Mouse (Mus musculus) lung, embryonic 14.5 days (tissue): ENCODE results near the gene Prkag3. TPM values are rescaled to one million over a fixed set of nuclear protein-coding genes. Genes with fewer than 3 reads are reported as not detected.

Source experiments
- ATAC-seq: fragments of 200-750 bp; cut with Nextera tagmentation; 2 replicates; pipeline ENCODE4 v1.8.0; 2017; ENCODE audit warnings: mild to moderate bottlenecking, moderate TSS enrichment, moderate library complexity; ENCODE audit not compliant: insufficient read depth
- DNase-seq: peaks from one replicate; pipeline ENCODE4 v3.0.0-alpha.2; 2015
- H3K27ac ChIP-seq: fragments of 300-500 bp; sonication (generic); 2 replicates; pipeline ENCODE4 v1.5.1; 2014; ENCODE audit warnings: low read depth, mild to moderate bottlenecking, moderate library complexity
- H3K27me3 ChIP-seq: fragments of 300-500 bp; sonication (generic); 2 replicates; pipeline ENCODE4 v1.6.1; 2014; ENCODE audit warnings: low read length, control low read depth; ENCODE audit not compliant: insufficient read depth
- H3K36me3 ChIP-seq: fragments of 300-500 bp; sonication (generic); 2 replicates; pipeline ENCODE4 v1.6.1; 2014; ENCODE audit warnings: control low read depth; ENCODE audit not compliant: insufficient read depth
- H3K4me1 ChIP-seq: fragments of 300-500 bp; sonication (generic); 2 replicates; pipeline ENCODE4 v1.6.1; 2014; ENCODE audit warnings: antibody characterized with exemption, control low read depth; ENCODE audit not compliant: insufficient read depth
- H3K4me2 ChIP-seq: fragments of 300-500 bp; sonication (generic); 2 replicates; pipeline ENCODE4 v1.6.1; 2014; ENCODE audit warnings: mild to moderate bottlenecking
- H3K4me3 ChIP-seq: fragments of 300-500 bp; sonication (generic); 2 replicates; pipeline ENCODE4 v1.5.1; 2014; ENCODE audit warnings: low read depth, low read length
- H3K9ac ChIP-seq: fragments of 300-500 bp; sonication (generic); 2 replicates; pipeline ENCODE4 v1.6.1; 2014
- H3K9me3 ChIP-seq: fragments of 300-500 bp; sonication (generic); 2 replicates; pipeline ENCODE4 v1.6.1; 2016; ENCODE audit warnings: low read depth, low read length, control low read depth
- CTCF ChIP-seq: IDR thresholded peaks from 2 replicates; pipeline ENCODE4 v1.5.1; 2016; ENCODE audit warnings: antibody characterized with exemption, low read depth
- WGBS: fragments of 180-500 bp; shearing (Covaris S2); extraction: QIAGEN DNeasy Blood & Tissue Kit; methylation state at CpG from one replicate; pipeline ENCODE4 v1.1.7; 2014; 5-methylcytosine and 5-hydroxymethylcytosine counted together
- polyA plus RNA-seq: library from polyadenylated mRNA; unstranded; fragments of >200 nt; fragmentation: Nextera tagmentation; extraction: Ambion mirVana; gene quantifications from 2 replicates; pipeline ENCODE4 v1.2.1, GENCODE M21; 2014

Prkag3 gene
- polyA plus RNA-seq, 1 experiment from 2014 or later: 0.29 TPM

DNA sequence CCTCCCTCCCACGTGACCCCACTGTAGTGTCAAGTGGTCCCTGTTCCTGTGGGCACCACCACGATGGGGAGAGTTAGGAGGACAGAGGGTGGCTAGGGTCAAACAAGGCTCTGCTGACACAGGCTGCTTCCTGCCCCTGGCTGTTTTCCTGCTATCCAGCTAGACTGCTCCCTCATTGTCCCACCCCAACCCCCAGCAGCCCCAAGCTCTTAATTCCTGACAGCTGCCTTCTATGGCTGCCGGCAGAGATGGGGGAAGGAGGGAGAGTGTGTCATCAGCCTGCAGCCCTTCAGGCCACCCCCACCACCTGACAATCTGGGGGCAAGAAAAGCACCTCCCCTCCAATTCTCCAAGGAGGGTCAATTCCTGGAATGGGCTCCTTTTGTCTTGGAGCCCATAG, 41.1 kb upstream of the Prkag3 start:
- 0 out of 2 replicates have a peak, but pooled peaks cover 2% of the 10 kb centered on the region for H3K4me1 ChIP-seq
- H3K4me2 ChIP-seq: no peak overlapping the region
- 5% methylated on average over 3 of the region's 3 CpGs for WGBS
- peaks cover 98% of the 10 kb centered on the region for H3K27me3 ChIP-seq
- TF ChIP-seq CTCF: no peak
- H3K4me3 ChIP-seq: no peak overlapping the region
- ATAC-seq (no peak), DNase-seq (no peak)
- H3K9ac ChIP-seq: no peak overlapping the region
- no peaks in the 10 kb centered on the region for H3K36me3 ChIP-seq
- no peak overlapping the region for H3K27ac ChIP-seq
- H3K9me3 ChIP-seq: no peaks in the 10 kb centered on the region; the same call in 1 of the 2 replicates

DNA sequence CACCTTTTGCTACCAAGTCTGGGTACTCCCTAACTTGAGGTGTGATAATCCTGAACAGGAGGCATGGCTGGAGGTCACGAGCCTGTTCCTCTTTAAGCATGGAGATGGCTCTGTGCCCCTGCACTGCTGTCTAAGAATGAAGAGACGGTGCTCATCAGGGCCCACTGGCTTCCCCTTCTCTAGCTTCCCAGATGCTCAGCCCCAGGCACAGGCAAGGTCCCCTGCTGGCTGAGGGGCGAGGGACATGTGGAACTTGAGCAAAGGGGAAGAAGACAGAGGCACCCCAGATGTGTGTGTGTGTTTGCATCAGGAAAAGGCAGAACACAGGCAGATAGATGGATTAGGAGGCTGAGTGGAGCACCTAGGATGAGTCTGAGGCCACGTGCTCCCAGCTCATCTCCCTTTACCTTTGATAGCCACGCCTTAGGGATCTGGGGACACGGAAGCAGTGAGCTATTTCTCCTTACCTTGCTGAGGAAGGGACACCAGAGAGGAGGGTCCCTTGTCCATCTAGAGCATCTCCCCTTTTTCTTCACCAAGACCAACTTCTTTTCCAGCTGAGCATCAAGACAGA, 39.7 kb upstream of the Prkag3 start:
- Histone ChIP-seq H3K27ac (no peak overlapping the region), H3K36me3 (no peaks in the 10 kb centered on the region), H3K9ac (no peak overlapping the region), H3K4me3 (no peak overlapping the region), H3K4me1 (0 out of 2 replicates have a peak, but pooled peaks cover 2% of the 10 kb centered on the region), H3K4me2 (no peak overlapping the region), H3K9me3 (peaks cover 3% of the 10 kb centered on the region; the same call in 1 of the 2 replicates), H3K27me3 (peaks cover 98% of the 10 kb centered on the region)
- 12% methylated on average over 6 of the region's 6 CpGs for WGBS
- ATAC-seq (no peak), DNase-seq (no peak)
- TF ChIP-seq CTCF: no peak

DNA sequence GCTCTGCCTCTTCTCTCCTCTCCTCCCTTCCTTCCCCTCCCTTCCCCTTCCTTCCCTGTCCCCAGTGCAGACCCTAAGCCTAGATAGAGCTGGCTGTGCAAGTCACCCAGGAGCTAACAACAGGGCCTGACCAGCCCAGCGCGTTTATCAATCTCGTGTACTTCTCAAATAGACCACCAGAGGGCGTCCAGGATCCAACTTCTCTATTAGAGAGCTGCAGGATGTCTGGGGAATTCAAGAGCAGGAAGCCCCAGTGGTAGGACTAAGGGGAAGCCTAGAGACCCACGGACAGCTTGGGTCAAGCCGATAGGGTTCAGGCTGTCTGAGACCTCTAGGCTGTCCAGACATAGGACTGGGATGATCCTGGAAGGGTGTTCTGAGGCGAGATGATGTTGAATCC, 38.8 kb upstream of the Prkag3 start:
- DNase-seq (peak; percentile 93), ATAC-seq (peak; percentile 35; the same call in 1 of the 2 replicates)

DNA sequence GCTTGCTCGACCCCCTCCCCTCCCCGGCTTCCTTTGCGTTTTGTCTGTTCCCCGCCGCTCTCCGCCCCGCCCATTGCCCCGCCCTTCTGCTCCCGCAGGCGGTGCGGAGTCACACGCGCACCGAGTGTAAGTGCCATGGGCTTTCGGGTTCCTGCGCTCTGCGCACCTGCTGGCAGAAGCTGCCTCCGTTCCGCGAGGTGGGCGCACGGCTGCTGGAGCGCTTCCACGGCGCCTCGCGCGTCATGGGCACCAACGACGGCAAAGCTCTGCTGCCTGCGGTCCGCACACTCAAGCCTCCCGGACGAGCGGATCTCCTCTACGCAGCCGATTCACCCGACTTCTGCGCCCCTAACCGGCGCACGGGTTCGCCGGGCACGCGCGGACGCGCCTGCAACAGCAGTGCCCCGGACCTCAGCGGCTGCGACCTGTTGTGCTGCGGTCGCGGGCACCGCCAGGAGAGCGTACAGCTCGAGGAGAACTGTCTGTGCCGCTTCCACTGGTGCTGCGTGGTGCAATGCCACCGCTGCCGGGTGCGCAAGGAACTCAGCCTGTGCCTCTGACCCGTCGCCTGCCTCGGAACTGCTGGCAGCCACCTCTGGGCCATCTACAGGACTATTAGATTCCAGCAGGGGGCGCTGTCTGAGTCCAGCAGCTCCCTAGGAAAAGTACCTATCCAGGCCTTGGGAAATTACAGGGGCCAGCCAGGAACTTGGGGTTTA, 35.2 kb upstream of the Prkag3 start:
- DNase-seq (peak; percentile 74), ATAC-seq (0 out of 2 replicates have a peak, but pooled peaks have one; percentile 24)
- WGBS: under 1% methylated on average over 67 of the region's 67 CpGs
- peak; percentile 67 for TF ChIP-seq CTCF
- H3K9ac ChIP-seq: peak overlapping the region; percentile 8; the same call in 1 of the 2 replicates
- H3K27ac ChIP-seq: no peak overlapping the region
- H3K9me3 ChIP-seq: peaks cover 3% of the 10 kb centered on the region; the same call in 1 of the 2 replicates
- H3K4me3 ChIP-seq: peak overlapping the region; percentile 41
- H3K4me2 ChIP-seq: peak overlapping the region; percentile 78
- H3K27me3 ChIP-seq: peaks cover 91% of the 10 kb centered on the region
- H3K4me1 ChIP-seq: no peaks in the 10 kb centered on the region
- no peaks in the 10 kb centered on the region for H3K36me3 ChIP-seq

More for the DNA sequence above, 38.8 kb upstream of the Prkag3 start:
- Histone ChIP-seq H3K36me3 (no peaks in the 10 kb centered on the region), H3K9ac (no peak overlapping the region), H3K4me3 (no peak overlapping the region), H3K4me1 (0 out of 2 replicates have a peak, but pooled peaks cover 2% of the 10 kb centered on the region), H3K9me3 (peaks cover 3% of the 10 kb centered on the region; the same call in 1 of the 2 replicates), H3K27ac (no peak overlapping the region), H3K4me2 (no peak overlapping the region), H3K27me3 (peaks cover 98% of the 10 kb centered on the region)
- WGBS: 5% methylated on average over 7 of the region's 7 CpGs
- peak; percentile 87 for TF ChIP-seq CTCF

DNA sequence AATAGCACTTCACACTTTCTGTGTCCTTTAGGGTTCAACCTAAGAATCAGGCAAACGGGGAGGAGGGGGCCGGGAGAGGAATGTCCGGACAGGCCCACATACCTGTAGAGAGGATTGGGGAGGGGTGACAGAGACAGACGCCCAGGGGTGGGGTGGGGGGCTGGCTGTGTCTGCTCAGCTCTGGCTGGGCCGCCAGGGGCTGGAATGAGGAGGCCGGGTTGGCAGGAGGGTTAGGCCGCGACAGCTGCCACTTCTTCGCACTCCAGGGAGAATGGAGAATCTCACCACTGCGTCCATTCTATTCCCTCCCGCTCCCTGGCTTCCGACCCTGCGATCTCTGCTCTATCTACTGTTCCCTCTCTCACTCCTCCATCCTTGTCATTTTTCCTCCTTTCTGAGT, 34.5 kb upstream of the Prkag3 start:
- Histone ChIP-seq H3K27ac (no peak overlapping the region), H3K4me1 (no peaks in the 10 kb centered on the region), H3K4me3 (peak overlapping the region; percentile 41), H3K4me2 (peak overlapping the region; percentile 78), H3K9me3 (peaks cover 3% of the 10 kb centered on the region; the same call in 1 of the 2 replicates), H3K27me3 (peaks cover 88% of the 10 kb centered on the region), H3K36me3 (no peaks in the 10 kb centered on the region), H3K9ac (no peak overlapping the region)
- TF ChIP-seq CTCF: no peak
- no peak for ATAC-seq
- DNase-seq: no peak
- WGBS: 4% methylated on average over 13 of the region's 13 CpGs

DNA sequence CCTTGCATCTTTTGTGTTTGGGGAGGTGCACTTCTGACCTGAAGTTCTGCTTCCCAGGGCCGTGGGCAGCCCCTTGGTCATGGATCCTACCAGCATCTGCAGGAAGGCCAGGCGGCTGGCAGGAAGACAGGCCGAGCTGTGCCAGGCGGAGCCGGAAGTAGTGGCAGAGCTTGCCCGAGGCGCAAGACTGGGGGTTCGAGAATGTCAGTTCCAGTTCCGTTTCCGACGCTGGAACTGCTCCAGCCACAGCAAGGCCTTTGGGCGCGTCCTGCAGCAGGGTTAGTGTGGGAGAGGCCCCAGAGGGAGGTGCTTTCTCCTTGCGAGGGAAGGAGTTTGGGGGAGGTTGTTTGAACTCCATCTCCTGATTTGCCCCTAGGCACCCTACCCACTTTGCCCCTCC, 33.0 kb upstream of the Prkag3 start:
- TF ChIP-seq CTCF: no peak
- H3K27me3 ChIP-seq: peaks cover 72% of the 10 kb centered on the region
- H3K27ac ChIP-seq: no peak overlapping the region
- no peaks in the 10 kb centered on the region for H3K4me1 ChIP-seq
- H3K9me3 ChIP-seq: peaks cover 3% of the 10 kb centered on the region; the same call in 1 of the 2 replicates
- DNase-seq (peak; percentile 42), ATAC-seq (no peak)
- H3K9ac ChIP-seq: no peak overlapping the region
- no peaks in the 10 kb centered on the region for H3K36me3 ChIP-seq
- H3K4me3 ChIP-seq: no peak overlapping the region
- no peak overlapping the region for H3K4me2 ChIP-seq
- 18% methylated on average over 14 of the region's 14 CpGs for WGBS

DNA sequence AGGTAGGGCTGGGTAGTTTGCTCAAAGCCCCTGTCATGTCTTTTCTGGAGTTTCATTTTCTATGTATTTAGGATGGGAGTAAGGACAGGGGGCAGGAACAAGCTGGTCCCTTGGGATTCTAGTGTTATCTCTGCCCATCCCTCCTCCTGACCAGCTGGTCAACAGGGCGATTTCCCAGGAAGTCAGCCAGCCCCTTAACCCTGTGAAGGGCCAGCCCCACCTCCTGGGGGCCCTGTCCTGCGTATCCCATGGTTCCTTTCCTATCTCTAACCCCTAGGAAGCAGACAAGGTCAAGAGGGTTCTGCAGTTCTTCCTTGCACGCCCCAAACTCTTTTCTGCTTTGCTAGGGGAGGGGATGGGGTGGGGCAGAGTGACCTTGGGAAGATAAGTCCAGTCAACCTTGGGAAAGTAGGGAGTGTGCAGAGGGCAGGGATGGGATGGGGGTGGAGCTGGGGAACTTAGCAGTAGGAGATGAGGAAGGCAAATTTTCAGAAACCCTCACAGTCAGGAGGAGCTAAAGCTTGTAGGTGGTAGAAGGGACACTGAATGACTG, 30.0 kb upstream of the Prkag3 start:
- H3K4me3 ChIP-seq: no peak overlapping the region
- no peak overlapping the region for H3K4me2 ChIP-seq
- DNase-seq: no peak
- ATAC-seq: no peak
- H3K9ac ChIP-seq: no peak overlapping the region
- H3K27me3 ChIP-seq: peaks cover 57% of the 10 kb centered on the region
- WGBS: 14% methylated on average over 3 of the region's 3 CpGs
- TF ChIP-seq CTCF: no peak
- H3K4me1 ChIP-seq: no peaks in the 10 kb centered on the region
- H3K27ac ChIP-seq: no peak overlapping the region
- H3K9me3 ChIP-seq: no peaks in the 10 kb centered on the region
- no peaks in the 10 kb centered on the region for H3K36me3 ChIP-seq
